Mouse (Mus musculus): ENCODE measurements at regions not wholly inside any gene's neighbourhood (a gene's known extent, or its start where the extent isn't known, plus 50 kb on each side); places are given as distances from the start of the nearest gene placed in this dataset.

DNA sequence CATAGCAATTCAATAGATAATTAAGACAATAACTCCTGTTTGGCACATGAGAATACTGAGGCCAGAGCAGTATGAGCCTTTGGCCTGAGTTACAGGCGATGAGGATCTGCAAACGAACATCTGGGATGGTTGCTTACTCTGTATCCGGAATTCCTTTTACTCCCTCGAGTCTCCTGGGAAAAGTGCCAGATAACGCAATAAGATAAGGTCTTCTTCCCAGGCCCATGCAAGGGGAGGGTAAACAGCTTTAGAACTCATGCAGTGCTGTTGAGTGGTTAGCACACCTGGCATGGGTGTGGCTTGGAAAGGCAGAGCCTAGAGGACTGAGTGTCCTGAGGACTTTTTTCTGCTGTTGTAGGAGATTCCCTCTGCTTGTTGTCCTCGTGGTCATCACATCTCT, 598.2 kb downstream of the 9430069I07Rik start:
- TF ChIP-seq CTCF (IDR thresholded peaks at IDR 0.05; ENCODE audit: control insufficient read depth, insufficient read depth, insufficient replicate concordance, low read depth, low read length), result no peak
- TF ChIP-seq POLR2A (IDR thresholded peaks at IDR 0.05; ENCODE audit: control insufficient read depth, low read depth, low read length), result no peak

Data from testis, adult 2 months (tissue).